Mouse (Mus musculus): ENCODE results near the gene Cfap52.

DNA sequence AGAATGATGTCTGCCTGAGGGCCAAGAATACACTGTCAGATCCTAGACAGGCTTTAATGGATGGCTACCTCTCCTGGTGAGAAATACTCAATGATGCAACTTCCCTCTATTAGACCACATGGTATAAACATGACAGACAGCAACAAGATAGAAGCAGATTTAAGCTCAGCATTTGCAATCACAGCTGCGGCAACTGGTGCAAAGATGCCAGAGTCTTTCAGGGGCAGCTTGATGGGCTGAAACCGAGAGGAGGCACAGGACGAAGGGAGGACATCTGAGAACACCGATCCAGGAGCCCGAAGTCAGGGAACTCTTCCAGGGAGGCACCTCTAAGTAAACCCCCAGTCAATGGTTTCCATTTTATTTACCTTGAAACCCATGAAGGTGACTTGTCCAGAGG, 11.8 kb downstream of the Cfap52 start:
- TF ChIP-seq GATA1 (IDR thresholded peaks at IDR 0.05; ENCODE audit: low read length) (no peak), TAL1 (IDR thresholded peaks at IDR 0.05; ENCODE audit: low read length) (no peak)
